Mouse (Mus musculus): ENCODE data around the gene Cotl1.

DNA sequence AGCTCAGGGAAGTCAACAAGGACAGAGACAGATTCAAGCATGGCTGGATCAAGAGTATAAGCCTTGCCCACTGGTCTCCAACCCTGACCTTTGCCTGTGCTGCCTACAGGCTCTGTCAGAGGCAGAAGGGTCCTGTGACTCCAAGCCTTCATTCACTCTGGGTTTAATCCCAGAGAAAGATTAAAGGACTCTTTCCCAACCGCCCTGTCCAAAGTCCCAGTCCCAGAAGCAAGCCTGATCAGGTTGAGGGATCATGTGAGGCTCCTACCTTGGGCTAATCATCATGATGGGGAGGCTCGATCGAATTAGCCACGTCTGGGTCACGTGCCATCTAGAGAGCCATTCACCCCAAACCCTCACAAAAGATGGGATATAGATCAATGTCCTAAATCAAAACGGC, 5.7 kb downstream of the Cotl1 start:
- no peak for TF ChIP-seq CTCF (IDR thresholded peaks at IDR 0.05; ENCODE audit: low read depth, low read length)
- no peak for TF ChIP-seq POLR2A (IDR thresholded peaks at IDR 0.05; ENCODE audit: extremely low read depth, insufficient read depth, low read length)
